Mouse (Mus musculus) cerebral cortex, adult 2 months (tissue): ENCODE results near the gene Tomm40.

Source experiments
- WGBS: fragments of 180-500 bp; shearing (Covaris S2); methylation state at CpG from one replicate; pipeline ENCODE4 v1.1.7; 2018; 5-methylcytosine and 5-hydroxymethylcytosine counted together

Gene Tomm40

GRCm38 (mm10) chr7:19710650-19711049 is 4.6 kb downstream of the Tomm40 start:
- WGBS: 92% methylated on average over 10 of the region's 10 CpGs

GRCm38 (mm10) chr7:19705271-19705670 is 10.0 kb downstream of the Tomm40 start:
- 93% methylated on average over 7 of the region's 7 CpGs for WGBS

GRCm38 (mm10) chr7:19704475-19704874 is 10.8 kb downstream of the Tomm40 start:
- WGBS: 96% methylated on average over 4 of the region's 4 CpGs

- 95% methylated on average over 16 of the region's 16 CpGs for WGBS
Measured at GRCm38 (mm10) chr7:19702859-19703555, 12.2 kb downstream of the Tomm40 start.

GRCm38 (mm10) chr7:19701069-19701761 is 14.0 kb downstream of the Tomm40 start:
- 32% methylated on average over 22 of the region's 22 CpGs for WGBS

GRCm38 (mm10) chr7:19700299-19701068 is 14.8 kb downstream of the Tomm40 start:
- 61% methylated on average over 12 of the region's 12 CpGs for WGBS

- WGBS: 73% methylated on average over 4 of the region's 4 CpGs
Measured at GRCm38 (mm10) chr7:19699827-19700148, 15.4 kb downstream of the Tomm40 start.

GRCm38 (mm10) chr7:19698907-19699826 is 16.1 kb downstream of the Tomm40 start, which contains the start of gene Apoe:
Gene Apoe, minus strand, starts transcription at chr7:19699188.
- WGBS: 4% methylated on average over 20 of the region's 20 CpGs

- WGBS: 13% methylated on average over 28 of the region's 28 CpGs
Measured at GRCm38 (mm10) chr7:19697949-19698906, 17.0 kb downstream of the Tomm40 start.

GRCm38 (mm10) chr7:19696336-19696873 is 18.8 kb downstream of the Tomm40 start:
- WGBS: 93% methylated on average over 34 of the region's 34 CpGs

- WGBS: 86% methylated on average over 6 of the region's 6 CpGs
Measured at GRCm38 (mm10) chr7:19695881-19696280, 19.4 kb downstream of the Tomm40 start.

- WGBS: 64% methylated on average over 8 of the region's 8 CpGs
Measured at GRCm38 (mm10) chr7:19695213-19695594, 20.0 kb downstream of the Tomm40 start.

GRCm38 (mm10) chr7:19694336-19695212 is 20.7 kb downstream of the Tomm40 start:
- WGBS: 76% methylated on average over 10 of the region's 10 CpGs

GRCm38 (mm10) chr7:19693421-19693820 is 21.8 kb downstream of the Tomm40 start:
- WGBS: 42% methylated on average over 10 of the region's 10 CpGs

GRCm38 (mm10) chr7:19691873-19692865 is 23.1 kb downstream of the Tomm40 start, which contains the start of gene Apoc1:
Gene Apoc1, minus strand, starts transcription at chr7:19692660.
- WGBS: 74% methylated on average over 28 of the region's 28 CpGs

- 87% methylated on average over 6 of the region's 6 CpGs for WGBS
Measured at GRCm38 (mm10) chr7:19691434-19691833, 23.8 kb downstream of the Tomm40 start.

GRCm38 (mm10) chr7:19690845-19691244 is 24.4 kb downstream of the Tomm40 start:
- 83% methylated on average over 4 of the region's 4 CpGs for WGBS

- WGBS: 91% methylated on average over 2 of the region's 2 CpGs
Measured at GRCm38 (mm10) chr7:19688611-19689010, 26.6 kb downstream of the Tomm40 start.
